Mouse (Mus musculus) skeletal muscle tissue, adult 2 months (tissue): Measurements from ENCODE around the gene Lipi.

ENCODE experiments used
- DNase-seq: peaks from one replicate; pipeline ENCODE4 v3.0.0-alpha.2; 2012; ENCODE audit warnings: low read depth, low spot score

Gene Lipi

DNA sequence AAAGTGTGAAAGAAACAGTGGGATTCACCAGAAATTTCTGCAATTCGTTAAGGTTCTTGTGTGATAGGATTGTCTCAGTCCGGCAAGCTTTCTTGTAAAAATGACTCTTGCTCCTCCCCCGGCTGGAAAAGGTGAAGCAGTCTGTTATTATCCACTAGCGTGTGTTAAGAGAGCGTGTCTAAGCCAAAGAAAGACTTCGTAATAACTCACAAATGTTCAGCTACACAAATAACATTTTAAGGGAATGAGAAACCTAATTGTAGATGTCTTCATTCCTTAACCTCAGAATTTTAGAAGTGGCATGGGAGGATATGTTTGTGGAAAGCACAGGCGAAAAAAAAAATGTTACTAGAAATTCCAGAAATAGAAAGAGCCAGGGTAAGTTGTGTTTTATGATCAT lies at the start of gene Lipi:
Gene Lipi, minus strand, starts transcription at position 101 of the 400 bp plus-strand sequence.
- DNase-seq: no peak

- no peak for DNase-seq
Observed at GRCm38 (mm10) chr16:75627862-75628261, 42.0 kb upstream of the Lipi start.

GRCm38 (mm10) chr16:75617651-75618349 lies 31.9 kb upstream of the Lipi start:
- no peak for DNase-seq

DNA sequence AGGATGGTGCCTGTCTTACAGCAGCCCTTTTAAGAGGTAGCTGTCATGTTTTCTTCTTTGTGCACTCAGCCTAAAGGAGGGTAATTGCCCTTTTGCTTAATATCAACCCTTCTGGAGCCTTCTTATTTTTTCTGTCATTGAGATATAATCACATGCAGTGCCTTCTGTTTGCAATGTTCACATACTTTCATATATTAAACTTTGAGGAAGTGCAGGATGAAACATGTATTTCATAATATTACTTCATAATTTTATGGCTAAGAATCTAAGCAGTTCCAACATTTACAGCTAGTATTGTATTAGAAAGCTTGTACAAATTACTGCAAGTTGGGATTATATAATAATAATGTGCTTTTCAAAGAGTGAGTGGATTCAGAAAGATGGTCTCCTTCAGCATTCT lies 26.7 kb upstream of the Lipi start:
- no peak for DNase-seq

- DNase-seq: no peak
Observed at GRCm38 (mm10) chr16:75606415-75606814, 20.6 kb upstream of the Lipi start.

DNA sequence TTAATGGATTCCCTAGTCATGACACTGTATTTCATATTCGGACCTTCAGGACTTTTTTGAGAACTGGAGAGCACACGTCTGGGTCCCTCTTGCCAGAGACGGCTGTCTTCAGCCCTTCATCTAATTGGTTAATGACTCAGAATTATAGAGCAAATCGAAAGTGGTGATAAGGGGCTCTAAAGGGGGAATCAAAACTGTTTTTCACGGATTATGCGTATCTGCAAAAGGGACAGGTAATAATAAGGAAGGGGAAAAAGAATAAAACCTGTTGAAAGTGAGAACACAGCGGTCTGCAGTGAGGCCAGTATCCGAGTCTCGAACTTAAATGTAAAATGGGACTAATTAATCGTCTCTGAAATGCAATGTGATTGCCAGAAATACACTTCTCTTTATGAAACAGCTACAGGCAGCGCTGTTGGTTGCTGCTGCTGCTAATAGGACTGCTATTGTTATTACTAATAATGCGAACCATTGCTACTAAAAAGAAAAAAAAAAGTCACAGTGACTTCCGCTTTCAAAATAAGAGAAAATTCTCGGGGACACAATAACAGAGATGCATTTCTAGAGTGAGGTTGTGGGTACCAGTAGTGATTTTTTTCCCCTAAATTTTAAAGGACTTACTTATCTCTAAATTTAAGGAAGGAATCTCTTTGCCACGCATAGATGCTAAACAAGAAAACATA lies 7.8 kb upstream of the Lipi start:
- no peak for DNase-seq

DNA sequence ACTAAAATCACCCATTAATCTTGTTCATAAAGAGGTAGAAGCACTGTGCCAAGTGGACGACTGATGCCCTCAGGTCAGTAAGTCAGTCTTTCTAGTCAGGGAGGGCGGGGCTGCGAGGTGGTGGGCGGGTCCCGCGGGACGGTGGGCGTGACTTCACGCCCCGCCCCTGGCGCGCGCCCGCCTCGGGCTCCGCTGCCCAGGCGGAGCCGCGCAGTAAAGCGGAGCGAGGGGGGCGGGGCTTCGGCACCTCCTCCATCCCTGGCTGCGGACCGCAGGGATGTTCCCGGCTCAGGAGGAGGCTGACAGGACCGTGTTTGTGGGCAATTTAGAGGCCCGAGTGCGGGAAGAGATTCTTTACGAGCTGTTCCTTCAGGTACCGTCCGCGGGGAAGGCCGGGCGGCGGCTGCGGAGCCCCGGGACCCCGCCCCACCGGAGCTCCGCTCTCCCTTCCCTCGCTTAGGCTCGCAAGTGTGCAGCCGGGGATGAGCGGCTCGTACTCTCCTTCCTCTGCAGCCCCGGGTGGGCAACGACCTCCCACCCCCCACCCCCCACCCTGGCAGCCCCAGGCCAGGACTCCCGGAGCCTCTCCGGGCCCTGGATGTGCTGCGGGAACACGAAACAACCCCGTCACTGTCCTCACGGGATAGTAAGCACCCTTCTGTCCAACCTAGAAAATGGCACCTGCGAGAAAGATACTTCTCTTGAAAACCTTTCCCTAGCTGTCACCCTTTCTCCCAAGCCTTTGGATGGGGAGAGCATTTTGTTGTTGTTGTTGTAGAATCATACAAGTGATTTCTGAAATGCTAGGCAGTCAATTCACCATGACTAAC lies 7.0 kb upstream of the Lipi start, which contains the start of gene Rbm11:
Gene Rbm11, plus strand, starts transcription at position 174 of the 830 bp plus-strand sequence.
- DNase-seq: peak; percentile 10

- no peak for DNase-seq
Observed at GRCm38 (mm10) chr16:75586466-75586865, 605 bp upstream of the Lipi start.

DNA sequence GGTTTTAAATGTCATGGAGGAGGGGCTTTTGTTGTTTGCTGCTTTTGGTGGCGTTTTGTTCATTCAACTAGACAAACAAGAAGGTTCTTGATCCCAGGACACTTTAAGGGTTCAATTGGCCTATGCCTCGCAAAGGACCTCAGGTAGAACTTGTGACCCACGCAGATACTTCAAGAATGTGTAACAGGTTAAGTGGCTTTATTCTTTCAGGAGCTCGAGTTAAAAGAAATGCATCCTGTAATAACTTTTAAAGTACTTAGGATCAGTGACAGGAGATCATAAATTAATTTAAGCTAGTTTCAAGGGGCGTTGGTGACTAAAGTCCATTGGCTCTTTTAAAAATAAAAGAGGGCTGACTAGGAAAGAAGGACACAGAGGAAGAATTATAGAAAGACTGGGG lies 3.6 kb downstream of the Lipi start:
- DNase-seq: no peak

DNA sequence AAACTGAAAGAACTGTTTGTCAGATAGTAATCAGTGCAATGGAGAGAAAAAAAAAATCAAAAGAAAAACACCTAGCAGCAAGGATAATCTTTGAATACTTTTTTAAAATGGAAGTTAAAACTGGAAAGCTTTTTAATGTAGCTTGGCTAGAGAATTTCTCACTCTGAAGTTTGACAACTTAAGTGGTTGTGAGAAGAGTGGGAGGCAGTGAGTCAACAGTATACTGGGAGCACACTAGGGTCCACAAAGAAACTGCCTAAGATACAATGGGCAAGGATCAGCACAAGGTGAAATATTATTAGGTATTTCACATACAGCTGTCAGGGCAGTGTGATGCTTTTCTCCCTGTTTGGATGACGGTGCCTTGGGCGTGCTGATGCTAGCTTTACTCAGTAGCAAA lies 23.0 kb downstream of the Lipi start:
- DNase-seq: no peak

DNA sequence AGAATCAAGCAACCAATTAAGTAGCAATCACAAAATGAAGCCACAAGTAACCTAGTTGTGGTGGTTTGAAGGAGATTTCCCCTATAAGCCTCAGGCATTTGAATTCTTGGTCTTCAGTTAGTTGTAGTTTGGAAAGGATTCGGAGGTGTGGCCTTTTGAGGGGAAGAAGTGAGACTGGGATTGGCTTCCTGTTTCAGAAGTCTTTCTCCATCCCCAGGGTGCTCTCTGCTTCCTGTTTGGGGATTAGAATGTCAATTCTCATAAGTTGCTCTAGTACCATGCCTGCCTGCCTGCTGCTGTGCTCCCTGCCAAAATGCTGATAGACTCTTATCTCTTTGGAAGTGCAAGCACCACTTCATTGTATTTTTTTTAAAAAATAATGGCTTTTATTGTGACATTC lies 40.6 kb downstream of the Lipi start:
- no peak for DNase-seq

DNA sequence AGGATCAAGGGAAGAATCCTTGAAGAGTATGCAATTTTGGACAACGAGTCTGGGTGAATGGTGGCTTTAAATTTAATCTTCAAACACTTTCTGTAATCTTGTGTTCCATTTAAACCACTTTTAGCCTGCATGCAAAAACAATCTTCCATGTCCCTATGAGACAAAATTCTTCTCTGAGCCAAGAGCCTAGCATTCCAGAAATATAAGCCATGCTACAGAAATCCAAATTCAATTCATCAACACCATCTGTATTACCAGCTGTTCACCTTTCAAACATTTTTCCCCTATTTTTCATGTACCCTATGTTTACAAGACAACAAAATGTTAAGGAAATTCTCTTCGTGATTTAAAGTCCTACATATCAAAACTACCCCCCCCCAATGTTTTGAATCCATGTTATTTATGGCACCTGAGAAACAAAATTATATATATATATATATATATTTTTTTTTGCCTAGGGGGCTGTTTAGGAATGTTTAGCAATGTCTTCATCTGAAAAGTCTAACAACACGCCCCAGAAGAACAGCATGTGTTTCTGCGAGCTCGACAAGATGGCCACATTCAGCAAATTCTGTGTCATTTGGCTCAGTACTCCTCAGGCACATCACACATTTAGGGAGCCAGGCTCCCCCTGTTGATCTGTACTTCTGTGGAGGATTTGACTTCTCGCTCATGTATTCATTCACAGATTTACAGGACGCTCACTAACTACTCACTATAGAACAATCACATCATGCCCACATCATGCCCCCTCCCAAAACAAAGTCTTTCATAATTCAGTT lies 47.9 kb downstream of the Lipi start:
- no peak for DNase-seq

- no peak for DNase-seq
Observed at GRCm38 (mm10) chr16:75531705-75532104, 54.2 kb downstream of the Lipi start.

GRCm38 (mm10) chr16:75496568-75496967 lies 89.3 kb downstream of the Lipi start:
- DNase-seq: no peak
